Mouse (Mus musculus) limb, embryonic 14.5 days (tissue): ENCODE measurements at regions not wholly inside any gene's neighbourhood (a gene's known extent, or its start where the extent isn't known, plus 50 kb on each side); places are given as distances from the start of the nearest gene placed in this dataset.

Experiments
- ATAC-seq: fragments of 200-750 bp; cut with Nextera tagmentation; 2 replicates; pipeline ENCODE4 v1.8.0; 2017; ENCODE audit warnings: low read depth, moderate number of reproducible peaks, moderate TSS enrichment; ENCODE audit not compliant: low FRiP score
- DNase-seq: peaks from one replicate; pipeline ENCODE4 v3.0.0-alpha.2; 2015; ENCODE audit warnings: low spot score
- H3K27ac ChIP-seq: fragments of 300-500 bp; sonication (generic); replicated peaks from 2 replicates; pipeline ENCODE4 v1.5.1; 2014; ENCODE audit warnings: low read depth, mild to moderate bottlenecking, low read length, moderate library complexity, mixed read lengths
- H3K27me3 ChIP-seq: fragments of 300-500 bp; sonication (generic); 2 replicates; pipeline ENCODE4 v1.6.1; 2014; ENCODE audit warnings: low read length, mixed read lengths; ENCODE audit not compliant: control insufficient read depth, insufficient read depth
- H3K36me3 ChIP-seq: fragments of 300-500 bp; sonication (generic); 2 replicates; pipeline ENCODE4 v1.6.1; 2014; ENCODE audit warnings: mild to moderate bottlenecking, low read length, moderate library complexity, mixed read lengths; ENCODE audit not compliant: control insufficient read depth, insufficient read depth
- H3K4me1 ChIP-seq: fragments of 300-500 bp; sonication (generic); 2 replicates; pipeline ENCODE4 v1.6.1; 2014; ENCODE audit warnings: antibody characterized with exemption, low read length, mixed read lengths; ENCODE audit not compliant: control insufficient read depth, insufficient read depth
- H3K4me2 ChIP-seq: fragments of 300-500 bp; sonication (generic); replicated peaks from 2 replicates; pipeline ENCODE4 v1.6.1; 2014; ENCODE audit warnings: low read depth, mild to moderate bottlenecking, low read length, moderate library complexity; ENCODE audit not compliant: severe bottlenecking
- H3K4me3 ChIP-seq: fragments of 300-500 bp; sonication (generic); replicated peaks from 2 replicates; pipeline ENCODE4 v1.5.1; 2014; ENCODE audit warnings: low read length
- H3K9ac ChIP-seq: fragments of 300-500 bp; sonication (generic); 2 replicates; pipeline ENCODE4 v1.6.1; 2014; ENCODE audit warnings: mild to moderate bottlenecking, low read depth, low read length, moderate library complexity; ENCODE audit not compliant: severe bottlenecking
- H3K9me3 ChIP-seq: fragments of 300-500 bp; sonication (generic); 2 replicates; pipeline ENCODE4 v1.6.1; 2016; ENCODE audit warnings: low read length; ENCODE audit not compliant: control insufficient read depth
- POLR2A ChIP-seq: fragments of 200-500 bp; IDR thresholded peaks from 2 replicates; pipeline ENCODE4 v1.8.0; 2012; ENCODE audit warnings: inconsistent platforms, mild to moderate bottlenecking, moderate library complexity, borderline replicate concordance; ENCODE audit not compliant: insufficient read depth, insufficient read length; ENCODE audit errors: extremely low read depth
- WGBS: fragments of 180-500 bp; shearing (Covaris S2); extraction: QIAGEN DNeasy Blood & Tissue Kit; methylation state at CpG from one replicate; pipeline ENCODE4 v1.1.7; 2014; 5-methylcytosine and 5-hydroxymethylcytosine counted together

GRCm38 (mm10) chr16:5544436-5544835, 288.7 kb upstream of the Eef2kmt start:
- no peak for TF ChIP-seq POLR2A

GRCm38 (mm10) chr16:5538836-5539510, 283.2 kb upstream of the Eef2kmt start:
- no peak for DNase-seq
- H3K9me3 ChIP-seq, result no peaks in the 10 kb centered on the region
- no peak overlapping the region for H3K4me3 ChIP-seq
- no peak for ATAC-seq
- H3K27me3 ChIP-seq, result no peaks in the 10 kb centered on the region
- no peak overlapping the region for H3K27ac ChIP-seq
- no peak overlapping the region for H3K4me2 ChIP-seq
- 56% methylated on average over 10 of the region's 10 CpGs for WGBS
- no peak for TF ChIP-seq POLR2A
- H3K4me1 ChIP-seq, result no peaks in the 10 kb centered on the region
- no peaks in the 10 kb centered on the region for H3K36me3 ChIP-seq
- no peak overlapping the region for H3K9ac ChIP-seq

More at GRCm38 (mm10) chr16:5544436-5544835, 288.7 kb upstream of the Eef2kmt start:
- ATAC-seq (no peak), DNase-seq (no peak)
- Histone ChIP-seq H3K4me1 (no peaks in the 10 kb centered on the region), H3K27me3 (no peaks in the 10 kb centered on the region), H3K9me3 (no peaks in the 10 kb centered on the region), H3K36me3 (no peaks in the 10 kb centered on the region), H3K27ac (no peak overlapping the region), H3K4me2 (no peak overlapping the region), H3K4me3 (no peak overlapping the region), H3K9ac (no peak overlapping the region)
- 80% methylated on average over 2 of the region's 2 CpGs for whole genome bisulfite sequencing

- WGBS, result 41% methylated on average over 11 of the region's 11 CpGs
Measured at GRCm38 (mm10) chr16:5537286-5538204, 281.8 kb upstream of the Eef2kmt start.

GRCm38 (mm10) chr16:5536515-5536972, 280.8 kb upstream of the Eef2kmt start:
- H3K9me3 ChIP-seq, result no peaks in the 10 kb centered on the region
- ATAC-seq (no peak), DNase-seq (no peak)
- TF ChIP-seq POLR2A, result no peak
- H3K9ac ChIP-seq, result no peak overlapping the region
- no peaks in the 10 kb centered on the region for H3K27me3 ChIP-seq
- no peak overlapping the region for H3K4me2 ChIP-seq
- no peak overlapping the region for H3K4me3 ChIP-seq
- H3K36me3 ChIP-seq, result no peaks in the 10 kb centered on the region
- WGBS, result 14% methylated on average over 14 of the region's 14 CpGs
- H3K27ac ChIP-seq, result no peak overlapping the region
- H3K4me1 ChIP-seq, result no peaks in the 10 kb centered on the region

More at GRCm38 (mm10) chr16:5537286-5538204, 281.8 kb upstream of the Eef2kmt start:
- Histone ChIP-seq H3K9ac (no peak overlapping the region), H3K4me3 (no peak overlapping the region), H3K9me3 (no peaks in the 10 kb centered on the region), H3K4me2 (no peak overlapping the region), H3K36me3 (no peaks in the 10 kb centered on the region), H3K27ac (no peak overlapping the region), H3K27me3 (no peaks in the 10 kb centered on the region), H3K4me1 (no peaks in the 10 kb centered on the region)
- no peak for ATAC-seq
- TF ChIP-seq POLR2A, result no peak
- DNase-seq, result no peak

GRCm38 (mm10) chr16:5535414-5535813, 279.6 kb upstream of the Eef2kmt start:
- Histone ChIP-seq H3K9ac (no peak overlapping the region), H3K36me3 (no peaks in the 10 kb centered on the region), H3K9me3 (no peaks in the 10 kb centered on the region), H3K27me3 (no peaks in the 10 kb centered on the region), H3K4me2 (no peak overlapping the region), H3K4me3 (no peak overlapping the region), H3K27ac (no peak overlapping the region), H3K4me1 (no peaks in the 10 kb centered on the region)
- 46% methylated on average over 8 of the region's 8 CpGs for WGBS
- no peak for ATAC-seq
- no peak for DNase-seq
- TF ChIP-seq POLR2A, result no peak
